Mouse (Mus musculus) small intestine, adult 2 months (tissue): ENCODE data around the gene Ube4b. TPM values are rescaled to one million over a fixed set of nuclear protein-coding genes. Genes with fewer than 3 reads are reported as not detected.
A peak's percentile ranks its signal among the peaks of the same experiment; 100 is the strongest.

Source experiments
- H3K27ac ChIP-seq: fragments of 200-500 bp; 2 replicates; pipeline ENCODE4 v1.5.1; 2012; ENCODE audit warnings: low read depth, low read length, control low read depth, inconsistent platforms; ENCODE audit not compliant: insufficient read depth
- H3K27me3 ChIP-seq: fragments of 200-500 bp; 2 replicates; pipeline ENCODE4 v1.6.1; 2012; ENCODE audit warnings: mild to moderate bottlenecking, moderate library complexity, low read length, inconsistent platforms; ENCODE audit not compliant: control insufficient read depth, insufficient read depth
- H3K36me3 ChIP-seq: fragments of 200-500 bp; 2 replicates; pipeline ENCODE4 v1.6.1; 2012; ENCODE audit warnings: mild to moderate bottlenecking, low read length, control low read depth, inconsistent platforms; ENCODE audit not compliant: control insufficient read depth, insufficient read depth
- H3K4me1 ChIP-seq: fragments of 200-500 bp; 2 replicates; pipeline ENCODE4 v1.6.1; 2012; ENCODE audit warnings: low read length, inconsistent platforms, mixed read lengths; ENCODE audit not compliant: control insufficient read depth, insufficient read depth, insufficient read length
- H3K4me3 ChIP-seq: fragments of 200-500 bp; 2 replicates; pipeline ENCODE4 v1.5.1; 2012; ENCODE audit warnings: low read depth, mild to moderate bottlenecking, control low read depth, inconsistent platforms, low read length, moderate library complexity
- CTCF ChIP-seq: fragments of 200-500 bp; IDR thresholded peaks from 2 replicates; pipeline ENCODE4 v1.5.1; 2012; ENCODE audit warnings: low read depth, mild to moderate bottlenecking, control low read depth, inconsistent platforms, low read length, moderate library complexity, mixed read lengths; ENCODE audit not compliant: insufficient replicate concordance, insufficient read length; ENCODE audit errors: extremely low read depth
- POLR2A ChIP-seq: fragments of 200-500 bp; IDR thresholded peaks from 2 replicates; pipeline ENCODE4 v1.6.1; 2012; ENCODE audit warnings: low read depth, mild to moderate bottlenecking, control low read depth, inconsistent platforms, low read length, moderate library complexity
- WGBS: fragments of 180-500 bp; shearing (Covaris S2); methylation state at CpG from one replicate; pipeline ENCODE4 v1.1.7; 2018; 5-methylcytosine and 5-hydroxymethylcytosine counted together
- polyA plus RNA-seq: library from polyadenylated mRNA; depleted of rRNA; stranded (reverse); fragments of >200 nt; gene quantifications from 2 replicates; pipeline ENCODE4 v1.2.3, GENCODE M21; 2012

The Ube4b gene
- polyA plus RNA-seq, 1 experiment: 115 TPM

GRCm38 (mm10) chr4:149374662-149375061 lies 51.9 kb downstream of the Ube4b start:
- Histone ChIP-seq H3K27me3 (no peaks in the 10 kb centered on the region), H3K27ac (no peak overlapping the region), H3K4me3 (no peak overlapping the region), H3K36me3 (peaks cover 59% of the 10 kb centered on the region), H3K4me1 (peaks cover 3% of the 10 kb centered on the region; the same call in 1 of the 2 replicates)
- 87% methylated on average over 11 of the region's 11 CpGs for WGBS
- TF ChIP-seq POLR2A (no peak), CTCF (no peak)

- H3K4me1 ChIP-seq: peaks cover 3% of the 10 kb centered on the region; the same call in 1 of the 2 replicates
- TF ChIP-seq CTCF (no peak), POLR2A (no peak)
- no peaks in the 10 kb centered on the region for H3K27me3 ChIP-seq
- H3K4me3 ChIP-seq: no peak overlapping the region
- H3K36me3 ChIP-seq: peaks cover 61% of the 10 kb centered on the region
- 88% methylated on average over 9 of the region's 9 CpGs for WGBS
- H3K27ac ChIP-seq: no peak overlapping the region
Observed at GRCm38 (mm10) chr4:149373927-149374326, 52.6 kb downstream of the Ube4b start.

GRCm38 (mm10) chr4:149373431-149373830 lies 53.1 kb downstream of the Ube4b start:
- peaks cover 60% of the 10 kb centered on the region for H3K36me3 ChIP-seq
- H3K27ac ChIP-seq: no peak overlapping the region
- no peak overlapping the region for H3K4me3 ChIP-seq
- H3K4me1 ChIP-seq: peaks cover 3% of the 10 kb centered on the region; the same call in 1 of the 2 replicates
- H3K27me3 ChIP-seq: no peaks in the 10 kb centered on the region
- WGBS: 66% methylated on average over 5 of the region's 5 CpGs
- TF ChIP-seq POLR2A (no peak), CTCF (peak; percentile 67; the same call in 1 of the 2 replicates)

- WGBS: 92% methylated on average over 12 of the region's 12 CpGs
- Histone ChIP-seq H3K27ac (no peak overlapping the region), H3K4me1 (no peaks in the 10 kb centered on the region), H3K27me3 (no peaks in the 10 kb centered on the region), H3K36me3 (peaks cover 73% of the 10 kb centered on the region), H3K4me3 (no peak overlapping the region)
- no peak for TF ChIP-seq CTCF
Observed at GRCm38 (mm10) chr4:149365702-149366370, 60.7 kb downstream of the Ube4b start.

GRCm38 (mm10) chr4:149364896-149365295 lies 61.7 kb downstream of the Ube4b start:
- Histone ChIP-seq H3K27ac (no peak overlapping the region), H3K36me3 (peaks cover 76% of the 10 kb centered on the region), H3K4me1 (no peaks in the 10 kb centered on the region), H3K4me3 (no peak overlapping the region), H3K27me3 (no peaks in the 10 kb centered on the region)
- 78% methylated on average over 5 of the region's 5 CpGs for WGBS
- TF ChIP-seq POLR2A (no peak), CTCF (no peak)

- TF ChIP-seq CTCF (no peak), POLR2A (no peak)
- Histone ChIP-seq H3K4me3 (no peak overlapping the region), H3K36me3 (peaks cover 77% of the 10 kb centered on the region), H3K27me3 (no peaks in the 10 kb centered on the region), H3K4me1 (no peaks in the 10 kb centered on the region), H3K27ac (no peak overlapping the region)
- 64% methylated on average over 6 of the region's 6 CpGs for WGBS
Observed at GRCm38 (mm10) chr4:149361051-149361450, 65.5 kb downstream of the Ube4b start.

GRCm38 (mm10) chr4:149360647-149361046 lies 65.9 kb downstream of the Ube4b start:
- Histone ChIP-seq H3K36me3 (peaks cover 78% of the 10 kb centered on the region), H3K27me3 (no peaks in the 10 kb centered on the region), H3K27ac (no peak overlapping the region), H3K4me3 (no peak overlapping the region), H3K4me1 (no peaks in the 10 kb centered on the region)
- WGBS: 92% methylated on average over 5 of the region's 5 CpGs
- no peak for TF ChIP-seq CTCF
- TF ChIP-seq POLR2A: no peak

GRCm38 (mm10) chr4:149357982-149358381 lies 68.6 kb downstream of the Ube4b start:
- Histone ChIP-seq H3K36me3 (peaks cover 77% of the 10 kb centered on the region), H3K4me1 (no peaks in the 10 kb centered on the region), H3K4me3 (no peak overlapping the region), H3K27ac (no peak overlapping the region), H3K27me3 (no peaks in the 10 kb centered on the region)
- 92% methylated on average over 5 of the region's 5 CpGs for WGBS
- TF ChIP-seq POLR2A (no peak), CTCF (no peak)
